Mouse (Mus musculus): Measurements from ENCODE around the gene Alg1.
"Not testable (repeated sequence)": the region's sequence is repeated elsewhere in the genome, so short reads cannot be mapped to it uniquely, and the experiment has no call there.

Alg1 gene

GRCm38 (mm10) chr16:5233418-5234313 lies at the start of gene Alg1:
Gene Alg1, plus strand, starts transcription at chr16:5233621.
- peak; percentile 95 for DNase-seq

DNA sequence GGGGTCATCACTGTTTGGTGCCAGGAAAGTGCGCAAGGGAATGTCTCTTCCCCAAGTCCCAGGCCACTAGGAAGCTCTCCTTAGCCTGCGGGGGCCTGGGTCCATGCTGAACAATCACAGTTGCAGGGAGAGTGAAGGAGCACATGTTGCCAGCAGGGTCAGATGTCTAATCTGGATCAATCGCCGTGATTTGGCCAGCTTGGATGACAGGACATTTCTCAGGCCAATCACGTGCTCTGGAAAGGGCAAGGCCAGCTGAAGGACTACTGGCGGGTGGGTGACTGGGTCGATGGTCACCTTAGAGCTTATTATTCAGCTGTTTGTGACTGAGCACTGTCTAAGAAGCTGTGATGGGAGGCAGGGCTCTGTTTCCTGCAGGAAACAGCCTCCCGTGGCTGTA lies 49.3 kb upstream of the Alg1 start:
- DNase-seq = no peak

DNA sequence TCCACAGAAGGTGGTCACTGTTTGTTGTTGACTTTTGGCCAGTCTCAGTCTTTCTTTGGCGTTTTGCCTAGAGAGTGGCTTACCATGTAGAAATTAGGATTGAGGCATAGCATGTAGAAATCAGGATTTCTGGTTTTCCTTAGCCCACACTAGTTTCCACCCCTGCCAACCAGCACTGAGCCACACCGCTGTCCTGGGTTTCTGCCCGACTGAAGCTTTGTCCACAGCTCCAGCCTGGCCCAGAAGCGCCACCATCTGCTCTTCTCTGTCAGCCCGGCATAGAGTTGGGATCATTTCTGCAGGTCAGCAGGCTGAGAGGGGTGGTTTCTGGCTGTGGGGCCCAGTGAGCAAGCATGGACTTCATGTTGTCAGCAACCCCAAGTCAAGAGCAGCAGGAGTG lies 48.5 kb upstream of the Alg1 start:
- DNase-seq = no peak

- DNase-seq = no peak
Measured at GRCm38 (mm10) chr16:5185691-5186090, 47.7 kb upstream of the Alg1 start.

GRCm38 (mm10) chr16:5186234-5186633 lies 47.2 kb upstream of the Alg1 start:
- DNase-seq = peak; percentile 36

- no peak for DNase-seq
Measured at GRCm38 (mm10) chr16:5195080-5195479, 38.3 kb upstream of the Alg1 start.

- peak; percentile 44 for DNase-seq
Measured at GRCm38 (mm10) chr16:5202681-5203080, 30.7 kb upstream of the Alg1 start.

DNA sequence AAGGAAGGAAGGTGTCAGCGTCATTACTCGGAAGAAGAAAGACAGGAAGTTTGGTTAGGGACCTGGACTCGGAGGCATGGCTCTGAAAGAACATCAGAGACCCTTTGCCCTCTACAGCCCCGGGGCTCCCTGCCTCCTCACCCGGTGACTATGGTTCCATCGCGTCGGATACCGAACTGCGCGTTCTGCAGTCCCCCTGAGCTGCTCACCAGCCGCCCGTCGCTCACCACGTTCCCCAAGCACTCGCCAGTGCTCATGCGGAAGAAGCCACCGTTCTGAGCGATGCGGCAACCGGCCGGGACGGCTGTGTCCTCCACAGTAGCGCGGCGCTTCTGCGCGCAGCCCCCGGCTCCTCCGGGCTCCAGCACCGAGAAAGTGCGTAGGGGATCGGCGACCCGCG lies 30.2 kb upstream of the Alg1 start:
- no peak for DNase-seq

DNA sequence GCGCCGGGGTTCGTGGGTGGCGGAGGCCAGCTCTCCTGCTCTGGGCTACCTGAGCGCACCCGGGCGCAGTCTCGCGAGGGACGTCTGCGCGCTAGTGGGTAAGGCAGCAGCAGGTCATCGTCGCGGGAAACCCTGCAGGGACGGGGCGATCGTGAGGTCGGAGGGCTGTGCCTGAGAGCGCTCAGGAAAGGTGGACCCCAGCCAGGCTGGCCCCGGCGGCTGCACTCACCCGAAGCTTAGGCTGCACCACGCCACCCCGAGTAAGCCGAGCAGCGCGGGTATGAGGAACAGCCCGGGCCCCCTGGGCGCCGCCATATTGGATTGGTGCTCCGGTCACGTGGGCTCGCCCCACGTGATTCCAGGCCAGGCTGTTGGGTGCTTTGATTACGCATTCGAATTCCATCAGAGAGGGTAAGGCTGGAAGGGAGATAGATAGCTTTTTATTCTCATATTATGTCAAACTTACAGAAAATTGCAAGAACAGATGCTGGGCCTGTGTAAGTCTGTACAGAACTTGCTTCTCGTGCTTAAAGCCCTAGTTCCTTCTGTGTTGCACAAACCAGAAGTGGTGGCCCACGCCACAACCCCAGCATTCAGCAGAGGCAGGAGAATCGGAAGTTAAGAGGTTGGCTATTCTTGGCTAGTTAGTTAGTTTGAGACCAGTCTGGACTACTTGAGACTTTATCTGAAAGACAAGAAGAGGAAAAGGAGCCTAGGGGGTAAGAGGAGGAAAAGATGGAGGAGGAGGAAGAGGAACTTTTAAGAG lies 29.6 kb upstream of the Alg1 start, which contains the start of gene Nagpa:
Gene Nagpa, minus strand, starts transcription at position 345 of the 766 bp plus-strand sequence.
- peak; percentile 82 for DNase-seq

GRCm38 (mm10) chr16:5205431-5205970 lies 27.9 kb upstream of the Alg1 start:
- no peak for DNase-seq

DNA sequence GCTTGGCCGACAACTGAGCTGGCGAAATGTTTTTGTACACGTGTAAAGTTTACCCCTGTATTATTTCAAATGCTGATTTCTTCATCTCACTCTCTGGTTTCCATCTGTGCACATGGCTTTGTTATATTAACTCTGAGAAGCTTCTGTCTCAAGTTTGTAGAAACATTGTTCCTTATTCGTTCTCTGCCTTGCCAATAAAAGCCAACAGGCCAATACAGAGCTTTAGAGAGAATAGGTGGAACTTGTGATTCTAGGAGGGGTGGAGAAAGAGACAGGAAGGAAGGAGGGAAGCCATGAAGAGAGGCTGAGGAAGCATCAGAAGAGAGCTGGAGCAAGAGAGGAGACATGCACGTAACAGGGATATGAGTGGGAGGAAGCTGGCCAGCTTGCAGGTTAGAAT lies 27.4 kb upstream of the Alg1 start:
- no peak for DNase-seq

DNA sequence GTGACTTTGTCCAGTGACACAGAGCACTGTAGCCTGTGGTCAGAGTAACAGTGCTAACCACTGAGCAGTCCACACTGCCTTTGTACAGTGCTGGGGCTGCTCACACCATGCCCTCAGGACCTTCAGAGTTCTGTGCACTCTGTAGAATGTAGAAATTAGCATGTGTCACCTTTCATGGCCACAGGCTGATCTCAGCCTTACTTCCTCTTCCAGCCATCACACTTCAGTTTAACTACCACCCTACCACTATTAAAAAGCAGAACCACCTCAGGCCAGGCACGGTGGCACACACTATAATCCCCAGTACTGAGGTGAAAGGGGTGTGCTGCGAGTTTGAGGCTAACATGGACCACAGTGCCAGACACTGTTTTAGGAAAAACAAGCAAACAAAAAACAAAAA lies 23.1 kb upstream of the Alg1 start:
- DNase-seq = no peak

DNA sequence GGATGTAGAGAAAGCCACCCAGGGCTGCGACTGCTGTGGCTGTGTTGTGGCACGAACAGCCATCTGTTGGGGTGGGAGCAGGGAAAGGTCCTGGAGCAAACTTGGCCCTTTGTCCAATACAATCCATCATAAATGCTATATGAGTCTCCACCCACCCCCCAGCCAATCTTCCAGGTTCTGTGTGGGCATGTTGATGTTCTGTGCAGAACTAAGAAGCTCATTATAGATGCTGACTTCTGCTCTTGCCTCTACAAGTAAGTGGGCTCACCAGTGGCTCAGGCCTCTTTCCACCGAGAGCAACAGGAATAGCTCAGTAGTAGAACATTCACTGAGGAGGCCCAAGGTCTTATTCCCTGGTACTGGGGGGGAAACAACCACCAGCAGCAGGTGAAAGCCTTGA lies 21.3 kb upstream of the Alg1 start:
- no peak for DNase-seq

GRCm38 (mm10) chr16:5214126-5214525 lies 19.3 kb upstream of the Alg1 start:
- DNase-seq = no peak

DNA sequence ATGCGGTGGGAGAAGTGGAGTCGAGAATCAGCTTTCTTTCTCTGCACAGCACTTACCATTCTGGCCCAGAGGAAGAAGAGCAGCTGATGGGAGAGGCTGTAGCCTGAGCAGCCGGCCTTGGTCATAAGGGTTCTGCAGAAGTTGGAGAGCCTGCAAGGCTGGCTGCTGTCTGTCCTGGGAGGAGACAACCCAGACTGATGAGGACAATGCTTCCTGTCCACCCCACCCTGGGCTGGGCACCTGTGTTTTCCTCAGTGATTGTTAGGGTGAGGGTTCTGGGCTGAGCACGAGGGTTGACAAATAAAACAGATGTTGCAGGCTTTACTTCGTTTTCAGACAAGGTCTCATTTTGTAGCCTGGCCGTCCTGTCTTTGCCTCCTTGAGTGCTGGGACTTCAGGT lies 16.7 kb upstream of the Alg1 start:
- no peak for DNase-seq

DNA sequence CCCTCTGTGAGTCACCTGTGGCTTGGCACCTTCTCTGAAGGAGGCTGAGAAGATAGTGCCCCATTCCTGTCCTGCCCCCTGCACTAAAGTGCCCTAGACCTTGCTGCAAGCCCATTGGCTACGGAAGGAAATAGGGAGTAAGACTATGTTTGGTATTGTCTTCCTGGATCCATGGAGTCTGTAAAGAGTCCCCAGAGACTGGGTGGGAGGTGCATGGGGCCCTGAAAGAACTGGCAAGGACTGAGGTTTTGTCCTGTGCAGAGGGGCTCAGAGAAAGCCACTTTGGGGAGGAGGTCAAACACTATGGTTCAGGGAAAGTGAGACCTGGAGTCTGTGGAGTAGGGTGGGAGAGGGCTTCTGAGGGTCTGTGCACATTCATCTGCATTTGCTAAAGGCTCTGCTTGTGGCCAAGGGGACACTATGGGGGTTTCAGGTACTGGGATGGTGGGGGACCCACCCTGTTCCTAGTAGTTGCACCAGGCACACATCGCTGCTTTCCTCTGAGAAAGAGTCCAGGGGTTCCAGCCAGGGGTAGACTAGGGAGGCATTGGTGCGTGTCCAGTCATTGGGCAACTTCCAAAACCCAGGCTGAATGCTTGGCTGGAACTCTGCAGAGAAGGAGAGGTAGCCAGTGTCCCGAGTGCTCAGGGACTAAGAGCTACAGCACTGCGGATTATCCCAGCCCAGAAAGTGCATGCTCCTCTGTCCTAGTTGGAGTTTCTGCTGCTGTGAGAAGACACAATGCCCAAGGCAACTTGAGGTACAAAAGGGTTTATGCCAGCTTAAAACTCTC lies 15.9 kb upstream of the Alg1 start:
- no peak for DNase-seq

DNA sequence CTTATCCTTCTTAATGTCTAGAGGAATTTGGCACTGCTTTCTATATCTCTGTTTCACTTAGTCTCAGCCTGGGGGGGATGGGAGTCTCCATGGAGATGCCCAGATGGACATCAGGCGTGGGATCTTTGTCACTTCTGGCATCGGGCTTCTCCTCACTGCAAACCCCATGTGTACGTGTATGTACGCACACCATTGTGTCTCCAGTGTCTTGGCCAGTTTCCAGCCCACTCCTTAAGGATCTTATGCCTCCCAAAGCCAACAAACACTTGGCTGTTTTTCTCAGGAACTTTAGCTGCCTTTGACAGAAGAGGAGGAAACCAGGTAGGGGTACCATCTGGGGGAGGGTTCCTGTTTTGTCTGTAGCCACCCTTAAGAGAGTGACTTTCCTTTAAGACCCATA lies 12.0 kb upstream of the Alg1 start:
- no peak for DNase-seq

GRCm38 (mm10) chr16:5222140-5222539 lies 11.3 kb upstream of the Alg1 start, which contains the start of gene AU021092:
Gene AU021092, minus strand, starts transcription at chr16:5222299.
- no peak for DNase-seq

GRCm38 (mm10) chr16:5226534-5226933 lies 6.9 kb upstream of the Alg1 start:
- DNase-seq = not testable (repeated sequence)

GRCm38 (mm10) chr16:5227501-5227900 lies 5.9 kb upstream of the Alg1 start:
- not testable (repeated sequence) for DNase-seq

GRCm38 (mm10) chr16:5228103-5228502 lies 5.3 kb upstream of the Alg1 start:
- DNase-seq = not testable (repeated sequence)

- DNase-seq = no peak
Measured at GRCm38 (mm10) chr16:5232982-5233381, 439 bp upstream of the Alg1 start.

DNA sequence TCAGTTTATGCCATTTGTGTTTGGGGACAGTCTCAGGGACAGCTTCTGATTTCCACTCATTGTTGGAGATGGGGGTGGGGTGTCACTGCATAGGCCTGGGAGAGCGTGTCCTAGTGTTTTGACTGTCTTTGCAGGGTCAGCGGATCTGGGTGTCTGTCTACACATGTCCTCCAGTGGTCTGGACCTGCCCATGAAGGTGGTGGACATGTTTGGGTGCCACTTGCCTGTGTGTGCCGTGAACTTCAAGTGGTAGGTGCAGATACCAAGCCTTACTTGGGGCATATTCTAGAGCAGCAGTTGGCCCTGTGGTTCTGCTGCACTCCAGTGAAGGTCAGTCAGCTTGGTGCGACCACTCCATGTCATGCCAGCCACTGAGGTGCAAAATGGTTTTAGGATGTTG lies 8.9 kb downstream of the Alg1 start:
- DNase-seq = no peak
